Mouse (Mus musculus): ENCODE measurements at regions not wholly inside any gene's neighbourhood (a gene's known extent, or its start where the extent isn't known, plus 50 kb on each side); places are given as distances from the start of the nearest gene placed in this dataset.

DNA sequence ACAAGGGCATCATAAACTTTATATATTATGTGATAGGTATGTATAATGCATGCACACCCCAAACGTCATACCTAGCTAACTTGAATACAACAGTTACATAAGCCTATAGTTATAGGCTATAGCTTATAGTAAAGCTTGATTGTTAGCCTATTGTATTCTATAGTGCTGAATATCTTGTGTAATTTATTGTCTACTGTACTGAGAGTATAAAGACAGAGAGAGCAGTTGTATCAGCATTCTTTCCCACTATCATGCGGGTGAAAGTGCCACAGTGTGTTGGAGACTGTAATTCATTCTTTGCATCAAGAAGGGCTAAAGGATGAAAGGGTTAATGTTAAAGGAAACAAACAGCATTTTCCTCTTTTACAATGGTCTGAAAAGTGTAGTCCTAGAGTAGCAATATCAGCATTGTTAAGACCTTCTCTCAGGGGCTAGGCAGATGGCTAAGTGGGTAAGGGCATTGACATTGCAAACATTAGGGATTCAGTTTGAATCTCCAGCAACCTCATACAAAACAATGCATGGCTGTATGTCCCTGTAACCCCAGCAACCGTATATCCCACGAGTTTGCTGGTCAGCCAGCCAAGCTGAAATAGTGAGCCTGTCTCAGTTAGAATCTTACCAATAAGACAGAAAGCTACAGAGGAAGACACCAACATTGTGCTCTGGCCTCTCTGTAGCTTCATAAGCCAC lies 340.8 kb upstream of the Jag1 start:
- no peak for DNase-seq

DNA sequence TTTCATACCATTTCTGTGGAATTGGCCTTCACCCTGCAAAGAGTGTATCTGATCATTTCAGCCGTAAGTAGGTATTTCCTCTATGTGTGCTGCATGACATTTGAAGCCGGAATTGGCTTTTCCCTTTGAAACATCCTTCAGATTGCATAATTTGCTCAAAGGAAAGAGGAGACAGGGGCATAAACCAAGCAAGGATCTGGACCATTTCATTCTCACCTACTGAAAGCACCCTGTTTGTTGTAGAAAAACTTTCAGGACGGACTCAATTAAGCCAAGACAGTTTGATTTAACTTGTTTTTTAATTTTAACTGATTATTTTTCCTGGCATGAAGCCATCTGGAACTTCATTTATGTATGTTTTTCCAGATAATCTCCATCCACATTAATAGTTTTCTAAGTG lies 340.0 kb upstream of the Jag1 start:
- no peak for DNase-seq
- no peak for TF ChIP-seq CTCF (IDR thresholded peaks at IDR 0.05)

More for the DNA sequence above, 340.8 kb upstream of the Jag1 start:
- H3K27ac ChIP-seq, result no peak overlapping the region
- intact Hi-C loops (cut with DNase I), result no loop called here
- TF ChIP-seq CTCF (IDR thresholded peaks at IDR 0.05), result no peak
- H3K4me3 ChIP-seq, result no peak overlapping the region

DNA sequence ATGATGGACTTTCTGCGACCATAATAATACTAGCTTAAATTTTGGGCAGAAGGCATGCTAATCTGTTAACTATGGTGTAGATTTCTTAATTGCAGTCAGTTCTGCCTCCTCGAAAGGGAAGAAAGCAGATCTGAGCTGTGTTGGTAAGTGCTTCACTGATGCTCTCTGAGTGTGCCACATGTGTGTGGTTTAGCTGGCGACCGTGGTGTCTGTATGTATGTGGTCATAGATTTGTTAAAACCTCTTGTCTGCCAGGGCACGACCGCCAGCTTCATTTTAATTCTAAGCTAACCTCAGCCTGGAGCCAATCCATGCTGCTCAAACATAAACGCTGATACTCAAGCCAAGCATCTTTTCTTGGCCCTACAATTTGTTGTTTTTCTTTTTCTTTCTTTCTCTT lies 330.5 kb upstream of the Jag1 start:
- intact Hi-C loops (cut with DNase I), result no loop called here
- no peak for DNase-seq
- no peak for TF ChIP-seq CTCF (IDR thresholded peaks at IDR 0.05)
- Histone ChIP-seq H3K4me3 (no peak overlapping the region), H3K27ac (no peak overlapping the region)

More for the DNA sequence above, 340.0 kb upstream of the Jag1 start:
- Histone ChIP-seq H3K27ac (no peak overlapping the region), H3K4me3 (no peak overlapping the region)
- intact Hi-C loops (cut with DNase I), result no loop called here

DNA sequence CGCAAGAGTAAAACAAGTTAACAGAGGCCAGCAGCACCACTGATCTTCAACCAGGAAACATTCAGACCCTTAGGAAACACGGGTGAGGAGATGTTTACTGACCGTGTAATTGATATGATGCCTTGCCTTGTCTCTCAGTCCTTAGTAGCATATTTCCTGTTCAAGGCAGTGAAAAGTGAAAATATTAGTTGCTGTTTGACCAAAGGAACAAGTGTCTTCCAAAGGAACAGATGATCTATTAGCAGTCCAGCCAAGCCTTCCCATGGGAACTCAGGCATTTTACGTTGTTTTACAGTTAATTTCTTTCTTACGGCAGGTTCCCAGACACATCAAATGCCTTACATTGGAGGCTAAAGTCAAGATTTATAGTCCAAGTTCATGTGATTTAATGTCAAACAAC lies 321.3 kb upstream of the Jag1 start:
- no peak overlapping the region for H3K4me3 ChIP-seq
- peak overlapping the region; percentile 46; the same call in 1 of the 2 replicates for H3K27ac ChIP-seq
- TF ChIP-seq CTCF (IDR thresholded peaks at IDR 0.05), result no peak
- intact Hi-C loops (cut with DNase I), result no loop called here
- no peak for DNase-seq

DNA sequence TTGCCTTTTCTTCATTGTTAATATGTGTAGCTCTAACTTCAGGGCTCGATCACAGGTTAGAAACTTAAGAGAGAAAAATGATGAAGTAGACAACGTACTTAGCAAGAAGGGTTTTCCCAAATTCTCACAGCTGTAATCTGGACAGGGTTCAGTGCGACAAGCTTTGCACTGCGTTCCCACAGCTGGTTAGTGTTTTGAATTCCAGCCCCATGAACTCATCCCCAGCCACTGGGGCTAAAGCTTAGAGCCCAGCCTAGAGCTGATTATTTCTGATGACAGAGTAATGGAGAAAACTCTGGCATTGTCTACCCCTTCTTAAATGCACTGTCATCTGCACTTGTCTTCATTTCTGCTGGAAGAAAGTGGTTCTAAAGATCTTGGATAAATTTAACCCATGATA lies 319.7 kb upstream of the Jag1 start:
- TF ChIP-seq CTCF (IDR thresholded peaks at IDR 0.05), result no peak
- Histone ChIP-seq H3K4me3 (no peak overlapping the region), H3K27ac (peak overlapping the region; percentile 46)
- intact Hi-C loops (cut with DNase I), result no loop called here
- DNase-seq, result peak; percentile 38

DNA sequence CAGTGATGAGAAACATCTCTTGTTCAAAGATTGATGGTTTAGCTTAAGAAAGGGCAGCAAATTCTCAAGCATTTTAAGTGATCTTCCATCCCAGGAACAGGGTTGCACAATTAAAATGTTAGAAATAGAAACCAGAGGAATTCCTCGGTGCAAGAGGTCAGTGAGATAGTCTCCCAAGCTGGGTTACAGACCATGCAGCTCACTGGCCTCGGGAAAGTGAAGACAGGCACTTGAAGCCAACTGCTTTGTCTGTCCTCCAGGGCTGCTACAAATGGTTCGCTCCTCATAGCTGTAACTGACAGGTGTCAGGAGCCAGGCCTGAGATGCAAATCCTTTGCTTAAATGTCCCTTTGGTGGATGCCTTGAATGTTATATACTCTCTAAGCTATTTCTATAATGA lies 306.2 kb upstream of the Jag1 start:
- Histone ChIP-seq H3K27ac (no peak overlapping the region), H3K4me3 (no peak overlapping the region)
- no peak for TF ChIP-seq CTCF (IDR thresholded peaks at IDR 0.05)
- DNase-seq, result no peak
- intact Hi-C loops (cut with DNase I), result no loop called here

DNA sequence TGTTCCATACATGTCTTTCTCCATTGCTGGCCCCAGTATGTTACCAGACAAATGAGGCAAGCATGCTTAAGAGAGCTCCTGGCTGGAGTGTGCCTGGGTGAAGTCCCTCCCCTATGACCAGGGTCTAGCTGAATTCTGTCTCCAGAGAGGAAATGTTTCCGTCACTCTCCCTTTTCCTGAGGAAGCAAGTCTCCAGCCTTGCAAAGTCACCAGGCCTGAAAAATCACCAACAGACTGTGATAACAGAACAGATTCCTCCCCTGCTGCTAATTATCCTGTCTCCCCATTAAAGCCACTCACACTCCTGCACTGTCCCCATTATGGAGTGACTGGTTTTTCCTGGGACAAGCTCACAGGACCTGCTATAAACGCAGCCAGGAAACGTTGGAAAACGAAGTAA lies 303.2 kb upstream of the Jag1 start:
- no peak overlapping the region for H3K4me3 ChIP-seq
- intact Hi-C loops (cut with DNase I), result no loop called here

DNA sequence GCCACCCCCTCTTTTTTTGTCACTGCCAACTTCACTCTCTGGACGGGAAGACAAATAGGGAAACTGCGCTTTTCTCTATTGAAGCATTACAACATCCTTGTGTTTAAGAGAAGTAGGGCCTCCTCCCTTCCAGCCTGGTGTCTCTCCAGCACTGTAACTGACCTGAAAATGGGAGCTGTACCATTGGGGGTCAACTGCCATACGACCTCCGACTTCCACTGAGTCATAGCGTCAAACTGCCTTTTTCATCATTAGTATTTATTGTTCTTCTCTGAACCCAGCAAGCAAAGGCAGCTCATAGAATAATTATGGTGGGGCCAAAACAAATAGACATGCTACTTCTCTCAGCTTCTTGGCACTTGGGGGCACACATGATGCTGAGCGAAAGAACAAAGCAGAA lies 301.2 kb upstream of the Jag1 start:
- Histone ChIP-seq H3K27ac (no peak overlapping the region), H3K4me3 (no peak overlapping the region)
- no peak for DNase-seq
- no peak for TF ChIP-seq CTCF (IDR thresholded peaks at IDR 0.05)
- intact Hi-C loops (cut with DNase I), result no loop called here

More for the DNA sequence above, 303.2 kb upstream of the Jag1 start:
- DNase-seq, result no peak
- no peak for TF ChIP-seq CTCF (IDR thresholded peaks at IDR 0.05)
- H3K27ac ChIP-seq, result peak overlapping the region; percentile 58; the same call in 1 of the 2 replicates

DNA sequence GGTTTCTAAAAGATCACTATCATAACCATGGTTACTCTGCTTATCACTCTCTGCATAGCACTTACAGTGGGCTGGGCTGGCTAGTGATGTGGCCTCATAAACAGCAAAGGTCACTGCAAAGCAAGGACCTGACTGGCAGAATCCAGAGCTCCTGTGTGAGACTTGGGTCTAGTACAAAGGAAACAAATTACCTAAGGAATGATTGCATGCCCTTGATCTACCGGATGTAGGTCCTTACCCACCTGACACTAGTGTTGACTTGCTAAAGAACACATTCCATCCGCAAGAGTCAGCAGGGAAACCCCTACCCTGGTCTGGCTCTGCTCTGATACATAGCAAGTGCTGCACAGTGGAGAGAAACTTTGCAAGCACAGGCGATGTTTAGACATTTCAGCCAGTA lies 297.0 kb upstream of the Jag1 start:
- intact Hi-C loops (cut with DNase I), result no loop called here
- DNase-seq, result no peak
- no peak overlapping the region for H3K27ac ChIP-seq
- TF ChIP-seq CTCF (IDR thresholded peaks at IDR 0.05), result no peak
- no peak overlapping the region for H3K4me3 ChIP-seq

DNA sequence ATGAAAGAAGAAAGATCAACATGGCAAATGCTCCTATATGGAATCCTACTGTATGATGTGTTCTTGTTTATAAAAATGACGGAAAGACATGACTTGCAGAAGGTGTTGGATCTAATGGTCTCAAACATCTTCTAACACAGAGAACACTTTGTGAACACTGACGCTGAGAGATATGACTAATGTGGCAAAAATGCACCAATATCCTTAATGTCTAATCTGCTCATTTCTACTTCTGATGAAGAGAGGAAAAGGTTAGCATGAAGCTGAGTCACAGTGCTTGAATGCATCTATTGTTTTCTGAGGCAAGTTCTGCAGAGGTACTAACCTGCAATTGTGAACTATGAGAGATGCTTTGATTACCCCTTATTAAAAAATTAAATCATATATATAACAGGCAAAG lies 293.2 kb upstream of the Jag1 start:
- intact Hi-C loops (cut with DNase I), result no loop called here
- TF ChIP-seq CTCF (IDR thresholded peaks at IDR 0.05), result no peak
- Histone ChIP-seq H3K4me3 (no peak overlapping the region), H3K27ac (no peak overlapping the region)
- DNase-seq, result no peak

DNA sequence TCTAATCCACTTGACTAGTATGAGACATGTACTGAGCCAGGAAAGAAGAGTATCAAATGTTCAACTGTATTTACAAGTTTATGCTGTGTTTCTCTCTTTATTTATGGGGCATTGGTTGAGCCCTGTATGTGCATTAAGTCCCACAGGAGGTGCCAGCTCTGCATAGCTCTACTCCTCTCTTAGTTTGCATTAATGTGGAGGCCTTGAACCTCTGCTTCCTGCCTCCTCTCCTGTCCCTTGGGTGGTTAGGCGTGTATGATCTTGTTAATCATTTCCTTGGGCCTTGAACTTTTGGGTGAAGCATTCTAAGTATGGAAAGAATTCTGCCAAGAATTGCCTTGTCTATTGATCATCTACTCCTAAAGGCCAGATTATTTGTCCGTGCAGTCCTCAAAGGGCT lies 291.9 kb upstream of the Jag1 start:
- TF ChIP-seq CTCF (IDR thresholded peaks at IDR 0.05), result no peak
- H3K27ac ChIP-seq, result no peak overlapping the region
- no peak overlapping the region for H3K4me3 ChIP-seq
- intact Hi-C loops (cut with DNase I), result no loop called here
- no peak for DNase-seq

DNA sequence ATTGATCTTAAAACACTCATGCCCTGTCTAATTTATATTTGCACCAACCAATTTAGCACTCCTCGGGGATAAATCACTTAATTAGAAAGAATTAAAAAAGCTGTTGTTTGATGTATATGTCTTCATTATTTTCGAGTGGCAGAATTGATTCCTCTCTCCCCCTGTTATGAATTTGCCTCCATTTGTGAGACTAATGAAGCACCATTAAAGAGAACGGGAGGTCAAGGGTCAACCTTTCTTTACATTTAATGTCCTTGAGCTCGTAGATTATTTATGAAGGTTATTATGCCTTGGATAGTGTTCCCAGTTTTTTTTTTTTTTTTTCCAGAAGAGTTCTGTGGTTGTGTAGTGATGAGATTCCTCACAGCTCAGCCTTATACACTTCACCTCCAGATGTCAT lies 277.0 kb upstream of the Jag1 start:
- intact Hi-C loops (cut with DNase I), result no loop called here
- Histone ChIP-seq H3K27ac (no peak overlapping the region), H3K4me3 (no peak overlapping the region)
- DNase-seq, result no peak
- TF ChIP-seq CTCF (IDR thresholded peaks at IDR 0.05), result no peak

DNA sequence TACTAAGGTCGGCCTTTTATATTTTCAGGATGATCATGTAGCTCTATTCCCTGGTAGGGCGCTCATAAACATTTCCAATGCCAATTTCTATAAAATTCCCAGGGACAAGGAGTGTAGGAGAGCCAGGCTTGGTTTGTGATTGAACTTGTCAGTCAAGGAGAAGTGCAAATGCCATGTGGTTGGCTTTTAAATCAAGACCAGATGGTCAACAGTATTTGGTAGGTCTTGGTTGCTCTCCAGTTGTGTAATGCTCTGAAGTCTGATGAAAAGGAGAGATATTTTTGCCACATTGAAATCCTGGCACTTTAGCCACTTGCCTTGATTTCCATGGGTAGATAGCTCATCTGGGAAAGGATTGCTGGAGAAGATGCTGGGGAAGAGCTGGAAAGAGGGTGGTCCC lies 263.4 kb upstream of the Jag1 start:
- Histone ChIP-seq H3K4me3 (no peak overlapping the region), H3K27ac (no peak overlapping the region)
- intact Hi-C loops (cut with DNase I), result no loop called here
- DNase-seq, result no peak
- TF ChIP-seq CTCF (IDR thresholded peaks at IDR 0.05), result no peak

DNA sequence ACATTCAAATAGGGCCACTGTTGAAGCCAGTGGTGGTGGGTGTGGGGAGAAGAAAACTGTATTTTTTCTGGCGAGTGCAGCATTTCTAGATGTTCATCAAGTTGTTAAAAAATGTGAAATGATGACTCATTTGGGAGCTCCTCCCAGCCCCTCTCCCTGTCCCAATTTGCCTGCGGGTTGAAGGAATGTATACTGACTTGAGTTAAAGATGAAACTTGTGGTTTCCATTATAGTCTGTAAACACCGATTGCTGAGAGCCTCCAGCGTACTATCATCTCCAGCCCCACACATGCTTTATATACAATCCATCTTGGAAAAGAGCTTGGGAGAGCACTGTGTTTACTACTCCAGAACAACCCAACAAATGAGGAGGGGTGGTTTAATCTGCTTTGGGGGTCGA lies 258.9 kb upstream of the Jag1 start:
- no peak for TF ChIP-seq CTCF (IDR thresholded peaks at IDR 0.05)
- intact Hi-C loops (cut with DNase I), result no loop called here

More for the DNA sequence above, 258.9 kb upstream of the Jag1 start:
- no peak for DNase-seq
- no peak overlapping the region for H3K27ac ChIP-seq
- H3K4me3 ChIP-seq, result no peak overlapping the region
